Mouse (Mus musculus): ENCODE measurements around the gene Ak8.

DNA sequence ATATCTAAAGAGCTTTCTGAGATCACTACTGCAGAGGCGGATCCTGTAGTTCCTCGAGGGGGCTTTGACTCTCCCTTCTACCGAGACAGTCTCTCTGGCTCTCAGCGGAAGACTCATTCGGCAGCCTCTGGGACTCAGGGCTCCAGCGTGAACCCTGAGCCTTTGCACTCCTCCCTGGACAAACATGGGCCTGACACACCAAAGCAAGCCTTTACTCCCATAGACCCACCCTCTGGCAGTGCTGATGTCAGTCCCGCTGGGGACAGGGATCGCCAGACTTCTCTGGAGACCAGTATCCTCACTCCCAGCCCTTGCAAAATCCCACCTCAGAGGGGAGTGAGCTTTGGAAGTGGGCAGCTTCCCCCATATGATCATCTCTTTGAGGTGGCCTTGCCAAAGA lies 24.0 kb upstream of the Ak8 start:
- TF ChIP-seq CTCF (IDR thresholded peaks at IDR 0.05; ENCODE audit: control insufficient read depth, insufficient read depth, low read length): no peak
- no peak for TF ChIP-seq POLR2A (IDR thresholded peaks at IDR 0.05; ENCODE audit: borderline replicate concordance, control insufficient read depth, low read depth, low read length)

Measured in bone marrow, adult 2 months (tissue).